Mouse (Mus musculus) intestine, postnatal 0 days (tissue): ENCODE results near the gene Ldhc. TPM values are rescaled to one million over a fixed set of nuclear protein-coding genes. Genes with fewer than 3 reads are reported as not detected.

Source experiments
- ATAC-seq: fragments of 200-750 bp; cut with Nextera tagmentation; 2 replicates; pipeline ENCODE4 v1.8.0; 2017; ENCODE audit warnings: mild to moderate bottlenecking, moderate TSS enrichment, moderate library complexity
- H3K27ac ChIP-seq: fragments of 300-500 bp; sonication (generic); 2 replicates; pipeline ENCODE4 v1.5.1; 2014; ENCODE audit warnings: mild to moderate bottlenecking, low read depth, low read length, moderate library complexity
- H3K27me3 ChIP-seq: fragments of 300-500 bp; sonication (generic); replicated peaks from 2 replicates; pipeline ENCODE4 v1.6.1; 2014; ENCODE audit warnings: low read length, mixed read lengths; ENCODE audit not compliant: control insufficient read depth, insufficient read depth
- H3K36me3 ChIP-seq: fragments of 300-500 bp; sonication (generic); 2 replicates; pipeline ENCODE4 v1.6.1; 2014; ENCODE audit warnings: mild to moderate bottlenecking, moderate library complexity; ENCODE audit not compliant: control insufficient read depth, insufficient read depth
- H3K4me1 ChIP-seq: fragments of 300-500 bp; sonication (generic); replicated peaks from 2 replicates; pipeline ENCODE4 v1.6.1; 2014; ENCODE audit warnings: antibody characterized with exemption, low read length, mixed read lengths; ENCODE audit not compliant: control insufficient read depth, insufficient read depth
- H3K4me2 ChIP-seq: fragments of 300-500 bp; sonication (generic); replicated peaks from 2 replicates; pipeline ENCODE4 v1.6.1; 2014; ENCODE audit warnings: low read depth, mild to moderate bottlenecking, moderate library complexity
- H3K4me3 ChIP-seq: fragments of 300-500 bp; sonication (generic); 2 replicates; pipeline ENCODE4 v1.5.1; 2014; ENCODE audit warnings: low read depth, low read length
- H3K9ac ChIP-seq: fragments of 300-500 bp; sonication (generic); 2 replicates; pipeline ENCODE4 v1.6.1; 2014; ENCODE audit warnings: mild to moderate bottlenecking, low read depth, low read length
- H3K9me3 ChIP-seq: fragments of 300-500 bp; sonication (generic); 2 replicates; pipeline ENCODE4 v1.6.1; 2016; ENCODE audit warnings: mixed run types; ENCODE audit not compliant: control insufficient read depth
- CTCF ChIP-seq: sonication (generic); IDR thresholded peaks from 2 replicates; pipeline ENCODE4 v1.5.1; 2016; ENCODE audit warnings: low read depth, mild to moderate bottlenecking, control low read depth, antibody characterized with exemption, moderate library complexity
- WGBS: fragments of 180-500 bp; shearing (Covaris S2); extraction: QIAGEN DNeasy Blood & Tissue Kit; methylation state at CpG from one replicate; pipeline ENCODE4 v1.1.7; 2014; 5-methylcytosine and 5-hydroxymethylcytosine counted together
- polyA plus RNA-seq: library from polyadenylated mRNA; unstranded; fragments of >200 nt; fragmentation: Nextera tagmentation; extraction: Ambion mirVana; gene quantifications from 2 replicates; pipeline ENCODE4 v1.2.1, GENCODE M21; 2015

Ldhc gene
- polyA plus RNA-seq, 1 experiment from 2014 or later = not detected

GRCm38 (mm10) chr7:46836357-46836756 is 24.6 kb upstream of the Ldhc start:
- Histone ChIP-seq H3K9ac (no peak overlapping the region), H3K36me3 (no peaks in the 10 kb centered on the region), H3K4me1 (peaks cover 12% of the 10 kb centered on the region), H3K4me3 (no peak overlapping the region), H3K27me3 (no peaks in the 10 kb centered on the region), H3K4me2 (no peak overlapping the region), H3K9me3 (no peaks in the 10 kb centered on the region), H3K27ac (no peak overlapping the region)
- no peak for TF ChIP-seq CTCF
- no peak for ATAC-seq
- WGBS = 76% methylated on average over 5 of the region's 5 CpGs

GRCm38 (mm10) chr7:46837073-46837472 is 23.9 kb upstream of the Ldhc start:
- H3K4me3 ChIP-seq = no peak overlapping the region
- no peaks in the 10 kb centered on the region for H3K36me3 ChIP-seq
- no peaks in the 10 kb centered on the region for H3K27me3 ChIP-seq
- no peak for ATAC-seq
- H3K4me1 ChIP-seq = peaks cover 12% of the 10 kb centered on the region
- no peaks in the 10 kb centered on the region for H3K9me3 ChIP-seq
- H3K27ac ChIP-seq = no peak overlapping the region
- 76% methylated on average over 5 of the region's 5 CpGs for WGBS
- peak overlapping the region; percentile 27; the same call in 1 of the 2 replicates for H3K4me2 ChIP-seq
- no peak for TF ChIP-seq CTCF
- H3K9ac ChIP-seq = no peak overlapping the region

GRCm38 (mm10) chr7:46838104-46838671 is 22.8 kb upstream of the Ldhc start:
- no peaks in the 10 kb centered on the region for H3K27me3 ChIP-seq
- H3K4me1 ChIP-seq = peaks cover 12% of the 10 kb centered on the region
- H3K36me3 ChIP-seq = no peaks in the 10 kb centered on the region
- H3K27ac ChIP-seq = peak overlapping the region; percentile 91
- H3K4me3 ChIP-seq = 0 out of 2 replicates have a peak overlapping the region, but pooled peaks have one; percentile 3
- H3K9me3 ChIP-seq = no peaks in the 10 kb centered on the region
- WGBS = 8% methylated on average over 9 of the region's 9 CpGs
- TF ChIP-seq CTCF = no peak
- ATAC-seq = no peak
- peak overlapping the region; percentile 51 for H3K4me2 ChIP-seq
- peak overlapping the region; percentile 18 for H3K9ac ChIP-seq

GRCm38 (mm10) chr7:46838891-46839302 is 22.1 kb upstream of the Ldhc start:
- no peak overlapping the region for H3K4me3 ChIP-seq
- H3K9me3 ChIP-seq = no peaks in the 10 kb centered on the region
- H3K4me2 ChIP-seq = peak overlapping the region; percentile 51
- peaks cover 13% of the 10 kb centered on the region for H3K4me1 ChIP-seq
- WGBS = 4% methylated on average over 8 of the region's 8 CpGs
- H3K27me3 ChIP-seq = no peaks in the 10 kb centered on the region
- H3K27ac ChIP-seq = peak overlapping the region; percentile 91
- ATAC-seq = peak; percentile 72
- peak overlapping the region; percentile 17; the same call in 1 of the 2 replicates for H3K9ac ChIP-seq
- TF ChIP-seq CTCF = no peak
- H3K36me3 ChIP-seq = no peaks in the 10 kb centered on the region

- Histone ChIP-seq H3K4me3 (no peak overlapping the region), H3K27ac (peak overlapping the region; percentile 91), H3K4me1 (peaks cover 16% of the 10 kb centered on the region), H3K4me2 (peak overlapping the region; percentile 51), H3K27me3 (no peaks in the 10 kb centered on the region), H3K36me3 (no peaks in the 10 kb centered on the region), H3K9ac (no peak overlapping the region; the same call in 1 of the 2 replicates), H3K9me3 (no peaks in the 10 kb centered on the region)
- WGBS = 18% methylated on average over 7 of the region's 7 CpGs
- 0 out of 2 replicates have a peak, but pooled peaks have one; percentile 1 for TF ChIP-seq CTCF
- ATAC-seq = peak; percentile 85
Measured at GRCm38 (mm10) chr7:46839446-46839845, 21.6 kb upstream of the Ldhc start.

- WGBS = 38% methylated on average over 5 of the region's 5 CpGs
- Histone ChIP-seq H3K4me3 (no peak overlapping the region), H3K9me3 (no peaks in the 10 kb centered on the region), H3K4me1 (peaks cover 16% of the 10 kb centered on the region), H3K27me3 (no peaks in the 10 kb centered on the region), H3K27ac (peak overlapping the region; percentile 91), H3K9ac (no peak overlapping the region; the same call in 1 of the 2 replicates), H3K36me3 (no peaks in the 10 kb centered on the region), H3K4me2 (no peak overlapping the region)
- peak; percentile 63 for ATAC-seq
- 0 out of 2 replicates have a peak, but pooled peaks have one; percentile 0 for TF ChIP-seq CTCF
Measured at GRCm38 (mm10) chr7:46839861-46840260, 21.1 kb upstream of the Ldhc start.
